Mouse (Mus musculus) hematopoietic stem cell, adult 5-6 weeks (primary cell): ENCODE data around the gene Nfe2. TPM values are rescaled to one million over a fixed set of nuclear protein-coding genes. Genes with fewer than 3 reads are reported as not detected.
"Not testable (repeated sequence)": the region's sequence is repeated elsewhere in the genome, so short reads cannot be mapped to it uniquely, and the experiment has no call there.

Source experiments
- ATAC-seq, 2 experiments: fragments of 125-278 bp in 1 of 2; replicated peaks in 1 of 2; 2 replicates each; pipeline ENCODE4 v1.8.0; 2016 to 2017; ENCODE audit warnings: inconsistent platforms in 2 of 2, mild to moderate bottlenecking in 2 of 2, moderate number of reproducible peaks in 2 of 2, low read depth in 1 of 2, moderate TSS enrichment in 1 of 2; ENCODE audit not compliant: low FRiP score in 2 of 2, poor library complexity in 2 of 2, severe bottlenecking in 2 of 2, insufficient read depth in 1 of 2, low TSS enrichment in 1 of 2
- total RNA-seq: library from RNA; stranded (forward); fragments of 172-1452, 232-1000 nt; gene quantifications from 2 replicates; pipeline ENCODE4 v1.2.3, GENCODE M21; 2017

Gene Nfe2
- total RNA-seq, 1 experiment from 2014 or later = 245 TPM

DNA sequence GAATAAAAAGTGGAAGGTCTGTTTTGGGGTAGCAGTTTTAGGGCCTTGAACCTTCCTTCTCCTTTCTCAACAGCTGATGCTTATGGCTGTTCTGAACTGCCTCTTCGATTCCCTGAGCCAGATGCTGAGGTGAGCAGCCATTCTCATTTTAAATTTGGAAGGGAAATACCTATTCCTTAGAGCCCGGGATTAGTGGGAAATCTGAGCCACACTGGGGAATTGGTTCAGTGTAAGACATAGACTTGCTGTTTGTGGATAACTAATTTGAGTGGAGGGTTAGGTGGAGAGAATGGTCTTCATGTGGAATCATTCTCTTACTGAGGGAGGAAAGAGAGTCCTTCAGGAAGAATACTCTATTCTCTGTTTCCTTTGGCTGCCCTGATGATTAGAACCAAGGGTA, 36.4 kb upstream of the Nfe2 start:
- no peak for ATAC-seq

DNA sequence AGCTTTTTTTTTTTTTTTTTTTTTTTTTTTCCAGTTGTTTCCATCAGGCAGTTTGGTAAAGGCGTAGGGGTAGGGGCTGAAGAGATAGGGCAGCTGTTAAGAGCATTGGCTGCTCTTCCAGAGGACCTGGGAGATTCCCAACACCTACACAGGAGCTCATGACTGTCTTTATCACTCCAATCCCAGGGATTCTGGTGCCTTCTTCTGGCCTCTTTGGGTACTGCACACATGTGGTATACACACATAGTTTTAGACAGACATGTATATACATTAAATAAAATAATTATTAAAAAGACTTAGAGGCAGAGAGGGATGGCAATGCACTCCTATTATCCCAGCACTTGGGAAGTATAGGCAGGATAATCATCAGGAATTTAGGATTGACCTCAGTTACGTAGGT, 35.2 kb upstream of the Nfe2 start:
- no peak for ATAC-seq

DNA sequence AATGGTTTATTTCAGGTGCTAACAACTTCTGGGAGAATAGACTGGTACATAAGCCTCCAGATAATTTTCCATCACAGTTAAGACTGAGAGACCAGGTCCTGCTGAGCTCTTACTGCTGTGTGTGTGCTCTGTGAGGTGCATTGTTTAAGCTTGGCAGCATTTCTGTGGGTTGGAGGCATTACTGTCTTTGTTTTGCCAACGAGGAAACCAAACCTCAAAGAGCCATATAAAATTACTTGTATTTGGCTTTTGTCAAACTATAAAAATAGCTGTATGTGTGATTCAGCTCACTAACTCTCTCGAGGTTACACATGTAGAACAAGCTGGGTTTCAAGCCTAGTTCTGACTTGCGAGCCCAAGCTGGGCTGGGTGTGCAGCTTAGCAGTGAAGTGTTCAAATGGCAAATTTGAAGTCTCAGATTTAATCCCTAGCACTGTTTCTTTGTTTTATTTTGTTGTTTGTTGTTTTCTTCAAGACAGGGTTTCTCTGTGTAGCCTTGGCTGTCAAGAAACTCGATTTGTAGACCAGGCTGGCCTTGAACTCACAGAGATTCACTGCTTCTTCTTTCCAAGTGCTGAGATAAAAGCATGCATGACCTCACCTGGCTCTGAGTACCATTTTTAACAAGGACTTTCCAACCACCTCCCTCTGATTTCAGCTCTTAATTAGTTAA, 34.6 kb upstream of the Nfe2 start:
- no peak for ATAC-seq

DNA sequence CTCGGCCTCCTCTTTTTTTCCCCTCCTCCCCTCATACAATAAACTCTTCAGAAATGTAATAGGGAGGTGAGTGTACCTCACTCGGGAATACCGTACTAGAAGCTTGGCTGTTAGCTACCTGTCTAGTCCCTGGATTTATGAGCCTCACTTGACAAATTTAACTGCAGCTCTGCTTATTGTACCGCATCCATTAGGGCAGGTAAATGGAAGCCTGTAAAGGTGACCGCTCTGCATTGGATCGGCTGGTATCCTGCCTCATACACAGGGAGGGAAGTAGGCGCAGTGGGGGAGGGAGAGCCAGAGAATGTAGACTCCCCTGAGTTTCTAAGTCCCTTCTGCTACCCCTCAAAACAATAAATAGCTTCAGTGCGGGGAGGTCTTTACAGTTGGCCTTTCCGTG, 32.6 kb upstream of the Nfe2 start:
- ATAC-seq = no peak

DNA sequence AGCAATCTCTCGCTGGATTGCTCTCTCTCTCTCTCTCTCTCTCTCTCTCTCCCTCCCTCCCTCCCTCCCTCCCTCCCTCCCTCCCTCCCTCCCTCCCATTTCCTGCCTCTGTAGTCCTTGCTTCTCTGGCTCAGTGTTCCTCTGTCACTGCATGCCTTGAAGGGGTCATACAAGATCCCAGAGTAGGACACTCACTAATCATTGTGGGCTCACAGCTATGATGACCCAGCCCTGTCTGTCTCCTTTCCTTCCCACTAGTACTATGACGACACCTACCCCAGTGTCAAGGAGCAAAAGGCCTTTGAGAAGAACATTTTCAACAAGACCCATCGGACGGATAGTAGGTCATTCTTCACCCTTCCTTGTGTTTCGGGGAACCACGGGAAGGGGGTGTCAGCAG, 32.2 kb upstream of the Nfe2 start:
- ATAC-seq = no peak

DNA sequence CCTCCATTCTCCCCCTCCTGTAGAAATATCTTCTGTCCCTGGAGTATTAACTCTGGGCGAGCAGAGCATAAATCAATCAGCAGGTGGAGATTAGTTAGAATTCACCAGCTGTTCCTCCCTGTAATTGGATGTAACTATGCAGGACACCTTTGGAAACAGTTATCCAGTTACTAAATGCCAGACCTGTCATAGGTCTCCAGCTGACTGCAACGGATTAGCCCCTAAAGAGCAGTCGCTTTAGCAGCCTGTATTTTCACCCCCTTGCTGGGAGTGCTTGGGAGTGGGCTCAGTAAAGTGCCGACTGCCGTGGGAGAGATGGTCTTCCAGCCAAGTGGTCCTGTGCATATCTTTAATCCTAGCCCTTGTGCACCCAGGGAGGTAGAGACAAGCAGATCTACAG, 31.4 kb upstream of the Nfe2 start:
- ATAC-seq = no peak

DNA sequence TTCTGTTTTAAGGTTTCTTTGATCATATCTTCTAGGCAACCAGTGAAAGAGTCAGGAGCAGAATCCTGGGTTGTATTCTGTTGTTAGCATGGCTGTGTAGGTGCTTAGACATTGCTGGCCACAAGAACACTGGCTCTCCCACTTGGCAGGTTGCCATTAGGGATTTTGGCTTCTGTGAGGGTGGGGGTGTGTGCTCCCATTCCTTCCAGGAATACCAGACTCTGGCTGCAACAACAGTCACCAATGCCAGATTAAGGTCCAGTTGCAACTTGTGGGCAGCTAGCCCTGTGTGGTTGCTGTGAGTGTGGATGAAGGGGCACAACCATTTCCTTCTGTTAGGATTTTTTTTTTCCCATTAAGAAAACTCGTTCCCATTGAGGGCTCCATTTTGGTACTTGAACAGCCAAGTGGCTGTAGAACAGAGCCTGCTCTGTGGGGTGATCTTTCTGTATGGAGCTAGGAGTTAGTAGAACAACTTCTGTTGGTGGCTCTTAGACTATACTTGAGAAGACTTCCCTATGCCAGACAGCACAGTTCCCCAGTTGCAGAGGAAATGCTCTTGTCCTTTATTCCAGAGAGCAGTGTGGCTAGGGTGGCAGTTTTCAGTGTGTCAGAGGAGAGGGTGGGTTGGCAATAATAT, 27.7 kb upstream of the Nfe2 start:
- ATAC-seq = no peak

DNA sequence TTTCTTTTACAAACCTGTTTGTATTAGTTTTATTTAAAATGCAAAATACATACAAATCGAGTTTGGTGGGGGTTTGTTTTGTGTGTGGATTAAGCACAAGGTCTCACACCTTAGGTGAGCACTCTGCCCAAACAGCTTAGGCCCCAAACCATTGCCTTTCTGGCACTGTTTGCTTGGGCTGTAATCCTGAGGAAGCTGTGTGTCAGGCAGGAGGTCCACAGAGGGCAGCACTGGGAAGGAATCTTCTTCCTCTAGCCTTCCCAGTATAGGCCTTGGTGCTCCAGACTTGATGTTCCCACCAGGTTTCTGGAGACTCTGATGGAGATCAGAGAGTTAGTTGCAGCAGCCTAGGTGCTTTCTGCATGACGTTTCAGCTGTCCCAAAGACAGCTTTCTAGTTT, 26.4 kb upstream of the Nfe2 start:
- no peak for ATAC-seq

DNA sequence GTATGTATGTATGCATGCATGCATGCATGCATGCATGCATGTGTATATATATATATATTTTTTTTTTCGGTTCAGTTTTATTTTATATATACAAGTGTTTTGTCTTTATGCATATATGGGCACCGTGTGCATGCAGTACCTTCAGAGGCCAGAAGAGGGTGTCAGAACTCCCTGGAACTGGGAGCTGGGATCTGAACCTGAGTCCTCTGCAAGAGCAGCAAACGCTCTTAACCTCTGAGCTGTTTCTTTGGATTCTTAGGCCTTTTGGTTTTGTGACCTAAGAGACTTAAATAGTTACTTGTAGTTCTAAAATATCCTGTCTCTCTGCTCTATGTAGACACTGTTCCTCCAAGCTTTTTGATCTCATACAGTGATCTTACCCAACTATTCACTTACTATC, 25.9 kb upstream of the Nfe2 start:
- peak in 1 of 2 experiments; percentile 49; a peak in 1 of 4 replicates for ATAC-seq

DNA sequence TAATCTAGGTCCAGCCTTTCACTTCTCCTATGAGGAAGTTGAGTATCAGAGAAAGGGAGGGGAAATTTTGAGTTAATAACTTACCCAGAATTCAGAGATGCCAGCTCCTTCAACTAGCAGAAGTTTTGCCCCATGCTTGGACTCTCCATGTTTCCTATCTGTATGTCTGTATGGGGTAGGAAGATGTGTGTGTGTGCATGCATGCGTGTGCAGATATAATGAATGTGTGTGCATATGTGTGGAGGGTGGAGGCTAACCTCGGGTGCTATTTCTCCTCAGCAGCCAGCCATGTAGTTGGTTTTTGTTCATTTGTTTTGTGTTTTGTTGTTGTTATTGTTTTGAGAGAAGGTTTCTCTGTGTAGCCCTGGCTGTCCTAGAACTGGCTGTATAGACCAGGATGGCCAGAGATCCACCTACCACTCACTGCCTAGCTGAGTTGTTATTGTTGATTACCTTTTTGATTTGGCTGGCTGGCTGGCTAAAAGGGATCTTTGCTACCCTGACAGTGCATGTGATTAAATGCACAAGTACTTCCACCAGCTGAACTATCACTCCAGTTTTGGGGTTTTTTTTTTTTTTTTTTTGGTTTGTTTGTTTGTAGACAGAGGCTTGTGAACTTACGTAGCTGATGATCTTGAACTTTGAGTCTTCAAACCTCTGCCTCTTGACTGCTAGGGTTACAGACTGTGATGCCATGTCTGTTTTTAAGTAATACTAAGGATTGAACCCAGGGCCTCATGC, 23.4 kb upstream of the Nfe2 start:
- no peak for ATAC-seq

DNA sequence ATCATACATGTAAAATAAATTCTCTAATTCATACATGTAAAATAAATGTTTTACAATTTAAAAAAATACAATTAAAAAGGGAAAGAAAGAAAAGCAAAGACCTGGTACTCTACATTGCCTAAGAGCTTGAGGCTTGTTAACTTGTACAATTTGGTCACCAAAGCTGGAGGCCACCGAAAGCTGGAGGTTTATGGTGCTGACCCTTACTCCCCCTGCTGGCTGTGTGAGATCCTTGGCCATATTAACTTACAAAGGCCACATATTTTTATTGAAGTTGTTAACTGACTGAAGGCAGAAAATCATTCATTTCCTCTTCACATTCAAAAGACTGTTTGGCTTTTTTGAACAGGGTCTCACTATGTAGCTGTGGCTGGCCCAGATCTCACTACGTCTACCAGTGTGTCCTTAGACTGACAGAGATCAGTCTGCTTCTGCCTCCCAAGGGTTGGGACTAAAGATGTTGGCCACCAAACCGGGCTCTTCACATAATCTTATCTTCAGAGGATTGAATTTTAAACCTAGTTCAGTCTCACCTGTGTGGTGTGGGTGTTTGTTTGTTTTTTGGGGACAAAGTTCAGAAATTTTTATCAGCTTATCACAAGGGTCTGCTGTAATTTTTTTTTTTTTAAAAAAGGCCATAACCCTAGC, 22.7 kb upstream of the Nfe2 start:
- ATAC-seq = peak; percentile 82 to 89

DNA sequence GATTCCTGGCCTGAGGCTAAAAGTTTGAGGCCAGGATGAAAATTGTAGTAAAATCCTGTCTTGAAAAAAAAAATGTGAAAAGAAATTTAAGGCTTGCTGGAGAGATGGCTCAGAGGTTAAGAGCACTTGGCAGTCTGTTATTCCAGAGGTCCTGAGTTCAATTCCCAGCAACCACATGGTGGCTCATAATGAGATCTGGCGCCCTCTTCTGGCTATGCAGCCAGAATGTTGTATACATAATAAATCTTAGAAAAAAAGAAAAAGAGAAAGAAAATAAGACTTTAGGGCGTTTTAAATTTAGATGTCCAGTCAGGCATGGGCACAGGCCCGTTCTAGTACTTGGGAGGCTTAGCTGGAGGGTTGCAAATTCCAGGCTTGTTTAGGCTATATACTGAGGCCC, 21.5 kb upstream of the Nfe2 start:
- no peak for ATAC-seq

DNA sequence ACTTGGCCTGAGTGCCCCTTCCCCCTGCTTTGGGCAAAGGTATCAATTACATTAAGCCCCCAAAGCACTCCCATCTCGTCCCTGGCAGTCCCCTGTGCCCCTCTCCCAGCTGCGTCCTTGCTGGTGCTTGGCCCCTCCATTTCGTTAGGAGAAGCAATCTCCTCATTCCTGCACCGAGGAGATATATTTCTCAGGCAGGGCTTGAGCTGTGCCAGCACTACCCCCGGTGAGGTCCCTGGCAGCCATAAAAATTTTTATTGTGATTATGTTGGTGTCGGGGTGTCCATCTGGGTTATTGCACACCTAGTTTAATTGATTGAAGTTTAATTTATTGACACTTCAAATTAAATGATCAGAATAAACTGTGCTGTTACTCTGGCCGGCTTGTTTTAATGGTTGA, 19.7 kb upstream of the Nfe2 start:
- no peak for ATAC-seq

DNA sequence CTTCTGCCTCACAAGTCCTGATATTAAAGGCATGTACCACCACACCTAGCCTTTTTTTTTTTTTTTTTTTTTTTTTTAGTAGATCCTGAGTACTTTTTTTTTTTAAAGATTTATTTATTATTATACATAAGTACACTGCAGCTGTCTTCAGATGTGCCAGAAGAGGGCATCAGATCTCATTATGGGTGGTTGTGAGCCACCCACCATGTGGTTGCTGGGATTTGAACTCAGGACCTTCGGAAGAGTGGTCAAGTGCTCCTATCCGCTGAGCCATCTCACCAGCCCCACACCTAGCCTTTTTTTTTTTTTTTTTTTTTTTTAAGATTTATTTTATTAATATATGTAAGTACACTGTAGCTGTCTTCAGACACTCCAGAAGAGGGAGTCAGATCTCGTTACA, 17.7 kb upstream of the Nfe2 start:
- ATAC-seq = not testable (repeated sequence)

DNA sequence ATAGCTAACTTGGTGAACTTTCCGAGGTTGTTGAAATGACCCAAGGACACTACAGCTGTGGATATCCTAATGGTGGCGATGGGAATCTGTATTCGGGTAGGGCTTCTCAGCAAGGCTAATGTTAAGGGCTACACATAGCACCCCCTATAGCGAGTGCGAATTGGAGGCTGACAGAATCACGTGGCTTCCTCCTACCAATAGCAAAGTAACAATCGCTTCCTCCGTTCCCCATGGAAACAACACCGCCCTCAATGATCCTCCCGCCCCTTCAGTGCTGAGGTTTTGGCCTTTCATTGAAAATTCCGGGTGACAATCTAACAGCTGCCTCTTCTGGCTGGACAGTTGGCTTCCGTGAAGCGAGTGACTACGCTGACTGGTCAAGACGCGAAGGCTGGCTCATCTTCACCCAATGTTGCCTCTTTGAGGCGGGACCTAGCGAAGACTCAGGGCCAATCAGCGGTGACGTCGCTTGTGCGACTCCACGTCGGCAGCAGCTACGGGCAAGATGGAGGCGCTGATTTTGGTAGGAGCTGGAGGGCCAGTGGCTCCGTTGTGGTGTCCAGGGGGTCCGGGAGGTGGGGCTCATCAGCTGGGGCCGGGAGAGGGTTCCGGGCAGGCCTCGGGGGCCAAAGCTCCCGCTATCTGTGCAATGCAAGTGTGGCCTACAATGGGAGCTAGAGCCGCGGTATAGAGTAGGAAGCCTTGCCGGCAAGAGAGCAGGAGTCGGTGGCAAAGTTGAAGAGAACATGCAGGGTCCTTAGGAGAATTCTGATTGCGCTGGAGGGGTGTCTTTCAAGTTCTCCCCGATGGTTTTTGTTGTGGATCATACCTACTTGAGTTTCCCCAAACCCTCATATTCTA, 14.4 kb upstream of the Nfe2 start, which contains the start of gene Copz1:
Gene Copz1 (plus strand): TSS at position 296 of the 861 bp plus-strand sequence.
- ATAC-seq = peak; percentile 98 to 99

DNA sequence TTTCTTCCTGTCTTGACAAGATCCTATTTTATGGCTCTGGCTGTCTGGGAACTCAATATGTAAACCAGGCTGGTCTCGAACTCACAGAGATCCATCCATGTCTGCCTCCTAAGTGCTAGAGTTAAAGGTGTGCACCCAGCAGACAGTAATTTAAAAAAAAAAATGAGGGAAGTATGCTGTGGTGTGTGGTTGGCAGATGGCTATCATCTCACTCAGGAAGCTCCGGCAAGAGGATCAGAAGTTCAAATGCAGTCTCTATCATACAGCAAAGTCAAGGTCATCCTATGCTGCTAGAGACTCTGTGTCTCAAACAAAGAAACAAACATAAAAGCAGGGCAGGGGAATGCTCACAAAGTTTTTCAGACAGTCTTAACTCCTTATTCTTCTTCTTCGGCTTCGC, 10.7 kb upstream of the Nfe2 start:
- no peak for ATAC-seq

DNA sequence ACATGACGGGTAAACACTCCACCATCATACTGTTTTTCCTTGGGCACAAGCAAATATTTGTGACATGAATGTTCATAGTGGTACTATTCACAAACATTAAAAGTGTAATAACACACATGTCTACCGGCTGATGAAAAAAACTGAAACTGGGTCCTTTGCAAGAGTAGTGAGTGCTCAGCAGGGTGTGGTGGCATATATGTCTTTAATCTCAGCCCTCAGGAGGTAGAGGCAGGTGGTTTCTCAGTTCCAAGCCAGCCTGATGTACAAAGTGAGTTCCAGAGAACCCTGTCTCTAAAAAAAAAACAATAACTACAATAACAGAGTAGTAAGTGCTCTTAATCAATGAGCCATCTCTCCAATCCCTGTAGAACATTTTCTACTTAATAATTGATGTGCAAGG, 6.6 kb upstream of the Nfe2 start:
- ATAC-seq = no peak
